Mouse (Mus musculus) retina, postnatal 1 day (tissue): ENCODE results near the gene Cox10.

Experiments used
- DNase-seq: peaks from one replicate; pipeline ENCODE4 v3.0.0-alpha.2; 2012

Cox10 gene

DNA sequence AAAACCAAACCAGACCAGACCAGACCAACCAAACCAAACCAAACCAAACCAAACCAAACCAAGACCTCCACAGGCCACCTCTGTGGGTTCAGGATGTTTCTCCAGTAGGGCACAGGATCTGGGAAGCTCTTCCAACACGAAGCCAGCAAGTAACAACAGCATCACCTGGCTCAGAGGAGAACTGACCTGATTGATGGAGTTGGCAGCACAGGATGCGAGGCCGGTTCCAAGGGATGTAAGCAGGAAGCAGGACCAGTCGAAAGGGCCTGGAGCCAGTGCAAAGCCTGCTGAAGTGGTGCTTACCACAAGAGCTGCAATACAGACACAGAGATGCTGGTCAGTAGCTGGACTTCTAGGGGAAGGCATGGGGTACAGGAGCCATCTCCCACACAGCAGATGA lies 34.2 kb downstream of the Cox10 start:
- DNase-seq: no peak

DNA sequence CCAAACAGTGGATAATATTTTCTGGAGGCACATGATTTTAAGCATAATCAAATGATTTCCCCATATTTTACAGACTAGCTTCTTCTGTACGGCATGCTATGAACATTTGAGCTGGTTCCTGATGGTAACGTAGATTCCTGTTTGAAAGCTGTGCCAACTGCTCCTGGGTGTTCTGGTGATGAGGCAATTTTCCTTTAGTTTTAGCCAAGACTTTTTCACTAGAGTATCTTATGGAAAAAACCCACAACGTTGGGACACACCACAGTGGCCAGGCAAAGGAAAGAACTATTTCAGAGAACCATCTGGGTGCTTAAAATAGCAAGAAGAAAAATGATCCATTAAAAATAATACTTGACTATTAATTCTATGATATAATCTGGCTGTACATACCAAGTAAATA lies 35.2 kb downstream of the Cox10 start:
- DNase-seq: no peak

DNA sequence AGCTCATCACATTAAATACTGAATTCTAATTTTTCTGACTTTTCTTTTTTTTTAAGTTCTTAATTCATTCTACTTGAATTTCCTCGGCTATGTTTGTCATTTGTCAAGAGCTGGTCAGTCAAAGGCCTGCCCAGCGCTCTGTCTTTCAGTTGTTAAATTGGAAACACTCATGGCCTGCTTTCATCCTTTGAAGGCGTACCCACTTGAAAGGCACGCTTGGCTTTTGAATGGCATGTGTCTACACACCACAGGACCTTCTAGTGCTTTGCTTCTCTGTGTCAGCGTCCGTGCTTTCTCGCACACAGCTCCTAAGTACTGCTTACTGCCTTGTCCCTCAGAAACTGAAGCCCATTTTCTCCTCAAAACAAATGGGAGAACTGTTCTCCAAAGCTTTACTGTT lies 38.0 kb downstream of the Cox10 start:
- DNase-seq: no peak

DNA sequence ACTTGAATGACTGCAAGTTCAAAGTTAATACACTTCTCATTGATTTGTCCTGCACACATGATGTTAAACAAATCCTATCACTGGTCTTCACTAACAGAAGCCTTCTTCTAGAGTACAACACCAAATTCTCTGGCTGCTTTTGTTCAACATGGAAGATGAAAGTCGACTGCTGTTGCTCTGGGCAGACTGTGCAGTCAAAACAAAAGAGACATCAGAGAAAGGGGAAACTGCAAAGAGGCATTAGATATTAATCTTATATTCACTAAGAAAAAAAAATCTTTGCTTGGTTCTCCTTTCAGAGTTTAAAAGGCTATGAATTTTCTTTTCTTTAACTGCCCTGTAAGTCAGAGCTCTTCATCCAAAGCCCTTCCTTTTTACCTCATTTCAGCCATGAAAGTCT lies 39.7 kb downstream of the Cox10 start:
- no peak for DNase-seq

DNA sequence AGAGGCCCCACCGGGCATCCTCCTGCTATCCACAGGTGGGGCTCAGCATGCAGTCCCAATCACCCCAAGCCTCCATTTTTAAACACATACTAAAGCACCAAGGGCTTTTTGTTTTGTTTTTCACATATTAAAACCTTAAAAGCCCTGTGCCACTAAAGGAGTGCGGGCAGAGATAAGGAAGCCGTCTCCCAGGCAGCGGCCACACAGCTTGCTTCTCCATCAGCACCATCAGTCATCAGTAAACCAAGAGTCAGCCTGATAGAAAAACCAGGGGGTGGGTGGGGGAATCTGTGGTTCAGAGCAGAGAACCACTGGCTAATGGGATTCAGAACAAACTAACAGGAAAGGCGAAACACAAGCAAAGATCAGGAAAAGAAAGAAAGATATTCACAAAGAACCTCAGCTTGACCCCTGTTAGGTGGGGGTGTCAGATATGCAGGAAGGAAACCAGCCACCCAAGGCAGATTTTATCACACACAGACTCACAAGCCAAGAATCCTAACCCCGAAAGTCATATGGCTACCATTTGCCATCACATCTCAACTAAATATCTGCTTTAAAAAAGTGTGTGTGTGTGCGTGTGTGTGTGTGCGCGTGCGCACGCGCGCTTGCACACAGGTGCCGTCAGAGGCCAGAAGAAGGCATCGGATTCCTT lies 41.7 kb downstream of the Cox10 start:
- DNase-seq: no peak

DNA sequence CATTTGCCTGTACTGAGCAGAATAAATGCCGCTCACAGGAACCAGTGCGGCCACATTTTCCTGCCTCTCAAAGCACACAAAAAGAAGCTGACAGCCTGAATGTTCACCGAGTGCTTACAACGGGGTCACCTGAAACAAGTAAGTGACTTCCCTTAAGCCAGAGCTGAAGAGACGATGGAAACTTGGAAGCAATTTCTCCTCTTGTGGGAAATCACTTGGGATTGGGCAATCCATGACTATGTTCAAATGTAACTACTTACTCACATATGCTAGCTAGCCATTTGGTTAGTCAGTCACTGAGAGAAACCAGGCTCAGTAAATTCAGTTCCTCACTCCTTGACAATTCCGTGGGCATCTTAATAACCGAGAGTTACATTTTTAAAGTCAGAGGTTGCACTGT lies 43.0 kb downstream of the Cox10 start:
- no peak for DNase-seq

DNA sequence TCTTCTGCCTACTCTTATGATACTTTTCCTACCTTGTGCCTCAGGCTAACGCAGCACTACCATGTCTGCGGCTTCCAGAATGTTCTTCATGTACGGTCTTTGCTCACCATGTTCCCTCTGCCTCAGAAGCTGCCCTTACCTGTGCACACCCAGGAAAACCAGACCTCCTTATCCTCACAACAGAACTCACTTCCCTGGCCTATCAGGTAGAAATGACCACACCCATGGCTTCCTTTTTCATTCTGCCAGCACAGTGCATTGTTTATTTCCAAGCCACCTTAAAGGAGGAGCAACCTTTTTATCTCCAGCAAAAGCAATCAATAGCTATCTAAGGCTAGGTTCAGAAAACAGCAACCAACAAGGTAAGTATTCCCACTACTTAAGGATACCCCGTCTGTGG lies 43.6 kb downstream of the Cox10 start:
- DNase-seq: no peak

DNA sequence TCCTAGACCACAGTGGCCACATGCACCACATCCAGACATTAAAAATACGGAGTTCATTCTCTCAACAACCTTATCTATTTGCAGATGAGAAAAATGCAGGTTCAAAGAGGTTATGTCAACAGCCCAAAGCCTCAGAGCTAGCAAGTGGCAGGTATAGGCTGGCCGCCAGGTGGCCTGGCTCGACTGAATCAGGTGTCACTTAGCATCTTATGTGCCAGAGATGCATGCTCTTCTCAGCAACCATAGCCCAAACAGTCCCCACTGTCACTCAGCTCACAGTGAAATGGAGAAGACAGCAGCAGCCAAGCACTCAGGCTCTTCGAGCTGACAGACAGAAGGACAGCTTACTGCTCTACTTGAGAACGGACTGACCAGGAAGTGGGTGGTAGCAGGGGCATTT lies 44.6 kb downstream of the Cox10 start:
- DNase-seq: no peak

DNA sequence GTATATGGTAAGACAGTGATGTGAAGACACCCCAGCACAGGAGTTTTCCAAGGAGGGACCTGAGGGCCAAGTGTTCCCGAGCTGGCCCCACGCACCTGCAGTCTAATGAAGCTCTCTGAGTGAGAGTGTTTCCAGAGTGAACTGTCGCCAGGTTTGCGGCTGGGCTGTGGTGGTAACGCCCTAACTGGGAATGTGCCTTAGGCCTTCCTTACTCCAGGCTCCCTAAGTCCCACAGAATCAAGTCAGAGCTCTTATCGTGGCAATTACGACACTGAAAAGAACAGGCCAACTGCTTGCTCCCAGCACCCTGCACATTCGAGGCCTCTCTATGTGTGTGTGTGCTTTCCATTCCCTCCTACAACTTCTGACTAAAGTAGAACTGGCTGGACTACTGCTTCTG lies 51.8 kb downstream of the Cox10 start:
- DNase-seq: no peak

DNA sequence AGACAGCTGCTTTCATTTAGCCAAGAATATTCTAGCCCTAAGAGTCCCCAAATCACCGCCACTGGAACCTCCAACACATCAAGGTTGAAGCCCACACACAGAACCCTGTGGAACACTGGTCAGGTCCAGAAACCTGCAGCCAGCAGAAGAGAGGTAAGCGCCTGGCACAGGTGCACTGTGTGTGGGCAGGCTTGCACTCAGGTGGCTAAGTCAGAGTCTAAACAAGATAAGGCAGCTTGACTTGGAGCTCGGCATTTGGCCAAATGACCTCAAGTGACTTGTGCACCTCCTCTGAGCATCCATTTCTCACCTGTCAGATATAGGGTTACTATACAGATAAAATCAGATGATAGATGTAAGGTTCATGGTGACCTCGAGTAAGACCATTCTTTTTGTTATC lies 53.4 kb downstream of the Cox10 start:
- no peak for DNase-seq

DNA sequence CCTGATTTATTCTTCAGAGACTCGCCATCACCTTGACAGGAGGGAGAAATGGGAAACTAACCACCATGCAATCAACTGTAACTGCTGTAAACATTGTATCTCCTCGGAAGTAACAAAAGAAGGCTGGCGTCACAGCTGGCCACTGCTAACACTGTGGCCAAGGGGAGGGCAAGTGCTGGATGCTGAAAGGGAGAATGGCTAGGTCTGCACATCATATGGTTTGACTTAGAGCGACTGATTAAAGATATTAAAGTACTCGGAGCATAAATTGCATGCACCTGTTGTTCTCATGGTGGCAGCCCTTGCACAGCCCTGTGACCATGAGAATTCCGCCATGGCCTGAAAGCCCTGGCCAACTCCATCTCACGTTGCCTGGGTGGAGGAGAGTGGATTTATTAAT lies 54.7 kb downstream of the Cox10 start:
- no peak for DNase-seq

DNA sequence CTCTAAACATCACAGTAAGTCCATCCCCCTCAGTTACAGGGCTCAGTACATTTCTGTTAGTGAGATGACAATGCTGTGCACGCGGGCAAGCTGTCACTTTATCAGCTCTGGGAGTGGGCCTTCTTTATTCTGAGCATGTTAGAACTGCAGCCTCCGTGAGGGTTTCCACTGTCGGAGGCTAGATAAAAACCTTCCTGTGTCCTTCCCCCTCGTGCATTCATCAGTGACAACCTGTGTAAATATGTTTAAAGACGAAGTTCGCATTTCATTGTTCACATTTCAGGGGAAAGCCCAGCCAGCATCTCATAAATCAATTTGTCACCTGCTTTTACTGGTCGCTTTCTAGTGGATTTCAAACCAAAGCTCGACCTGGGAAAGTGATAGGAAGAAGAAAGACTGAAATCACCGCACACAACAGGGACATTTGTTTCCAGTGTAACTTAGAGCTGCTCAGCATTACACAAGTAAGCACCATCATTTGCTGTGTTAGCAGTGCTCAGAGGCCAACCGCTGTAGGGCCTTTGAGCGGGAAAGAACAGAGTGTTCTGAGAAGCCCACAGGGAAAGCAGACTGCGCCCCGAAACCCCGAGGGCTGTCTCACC lies 55.8 kb downstream of the Cox10 start:
- peak; percentile 28 for DNase-seq

DNA sequence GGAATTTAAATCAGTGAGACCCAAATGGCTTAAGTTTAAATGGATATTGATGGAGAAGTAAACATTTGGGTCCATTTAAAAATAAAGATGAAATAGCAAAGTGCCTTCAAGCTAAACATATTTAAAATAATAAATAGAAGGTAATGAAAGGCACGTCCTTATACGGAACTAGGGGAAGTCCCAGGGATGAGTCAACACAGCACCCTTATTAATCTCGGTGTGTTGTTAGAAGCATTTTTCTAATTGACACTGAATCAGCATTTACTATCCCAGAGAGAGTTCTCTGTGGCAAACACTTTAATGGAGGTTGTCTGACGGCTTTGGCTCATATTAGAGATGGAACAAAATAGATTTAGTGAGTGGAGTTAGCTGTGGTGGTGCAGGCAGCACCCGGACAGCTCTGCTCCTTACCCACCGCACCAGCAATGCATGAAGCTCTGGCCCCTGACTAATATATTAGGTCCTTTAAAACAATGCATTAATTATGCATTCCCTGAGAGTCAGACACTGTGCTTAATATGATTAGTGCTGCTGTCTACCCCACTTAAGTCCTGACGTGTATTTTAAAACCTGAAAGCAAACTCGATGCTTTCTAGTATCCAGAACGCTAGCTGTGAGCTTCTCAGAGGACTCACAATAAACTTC lies 56.7 kb downstream of the Cox10 start:
- DNase-seq: peak; percentile 74

DNA sequence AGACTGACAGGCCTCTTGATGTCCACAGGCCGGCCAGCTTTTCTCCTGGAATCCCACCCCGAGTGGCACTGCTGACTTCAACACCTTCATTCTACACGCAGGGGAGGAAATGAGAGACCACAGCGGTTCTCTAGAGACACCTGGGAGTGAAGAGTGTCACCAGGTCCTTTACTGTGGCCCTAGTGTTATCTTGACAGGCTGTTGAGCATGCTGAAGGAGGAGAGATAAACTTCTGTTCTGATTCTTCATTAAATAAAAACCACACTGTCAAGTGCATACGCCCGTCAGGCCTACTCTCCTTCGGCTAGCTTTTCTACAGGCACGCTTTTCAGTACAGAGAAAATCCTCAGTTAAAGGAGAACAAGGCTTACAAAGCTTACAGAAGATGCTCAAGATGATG lies 60.0 kb downstream of the Cox10 start:
- no peak for DNase-seq

DNA sequence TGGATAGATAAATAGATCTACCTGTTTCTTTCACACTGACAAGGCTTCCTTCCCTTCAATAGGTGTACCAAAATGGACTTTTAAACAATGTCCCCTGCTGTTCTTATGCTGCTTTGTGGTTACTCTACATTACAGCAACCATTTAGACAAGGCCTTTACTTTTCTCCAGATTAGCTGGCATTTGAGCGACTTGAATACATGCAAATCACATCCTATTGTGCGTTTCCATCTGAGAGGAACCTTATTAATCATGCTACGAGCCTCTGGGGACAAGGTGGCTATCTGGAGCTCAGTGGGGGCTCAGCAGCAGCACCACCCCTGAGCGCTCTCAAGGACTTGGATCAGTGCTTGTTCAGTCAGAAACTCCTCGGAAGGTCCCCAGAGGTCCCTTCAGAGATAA lies 61.1 kb downstream of the Cox10 start:
- no peak for DNase-seq

DNA sequence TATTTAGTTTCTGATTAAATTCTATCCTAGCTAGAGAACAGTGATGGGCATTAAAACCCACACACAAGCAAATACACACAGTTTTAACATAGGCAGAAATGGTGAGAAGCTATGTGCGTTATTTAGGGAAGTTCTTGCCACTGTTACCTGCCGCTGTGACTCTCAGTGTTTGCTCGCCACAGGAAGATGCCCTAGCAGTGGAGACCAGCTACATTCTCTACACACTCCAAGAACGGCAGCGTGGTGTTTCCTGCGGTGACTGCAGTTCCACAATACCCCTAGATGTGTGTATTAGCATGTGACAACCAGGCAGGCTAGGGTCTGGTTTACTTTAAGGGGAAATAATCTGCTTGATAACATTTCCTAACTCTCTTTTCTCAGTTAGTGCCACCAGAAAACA lies 64.0 kb downstream of the Cox10 start:
- no peak for DNase-seq

DNA sequence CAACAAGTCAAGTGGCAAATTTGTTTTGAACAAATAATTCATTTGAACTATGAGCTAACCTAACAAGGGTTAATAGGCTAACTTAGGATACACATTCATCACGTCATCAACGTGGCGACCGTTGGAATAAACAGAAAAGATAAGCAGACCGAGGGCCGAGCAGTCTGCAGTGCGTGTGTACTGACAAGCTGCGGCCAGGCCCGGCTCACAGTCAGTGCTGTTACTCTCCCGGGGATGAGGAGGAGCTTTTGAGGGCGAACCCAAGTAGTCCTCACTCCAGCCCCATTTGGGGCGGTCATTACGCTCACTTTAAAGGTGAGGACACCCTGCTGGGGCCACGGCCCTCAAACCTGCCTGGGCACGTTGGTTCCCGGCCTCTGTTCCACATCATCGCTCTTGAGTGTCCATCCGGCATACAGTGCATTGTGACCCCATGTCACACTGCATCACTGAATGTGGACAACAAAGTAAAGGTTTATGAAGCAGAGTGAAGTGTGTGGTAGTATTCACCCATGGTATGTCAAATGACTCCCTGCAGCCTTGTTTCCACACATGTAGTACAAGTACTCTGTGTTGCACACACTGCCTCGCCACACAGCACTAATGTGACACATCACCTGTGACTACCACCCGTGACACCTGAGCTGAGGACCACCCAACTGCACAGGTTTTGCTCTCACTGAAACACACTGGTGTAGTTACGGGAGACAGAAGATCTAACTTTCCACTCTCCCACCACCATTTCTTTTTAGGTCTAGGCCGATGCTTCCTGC lies 68.4 kb downstream of the Cox10 start:
- peak; percentile 61 for DNase-seq

DNA sequence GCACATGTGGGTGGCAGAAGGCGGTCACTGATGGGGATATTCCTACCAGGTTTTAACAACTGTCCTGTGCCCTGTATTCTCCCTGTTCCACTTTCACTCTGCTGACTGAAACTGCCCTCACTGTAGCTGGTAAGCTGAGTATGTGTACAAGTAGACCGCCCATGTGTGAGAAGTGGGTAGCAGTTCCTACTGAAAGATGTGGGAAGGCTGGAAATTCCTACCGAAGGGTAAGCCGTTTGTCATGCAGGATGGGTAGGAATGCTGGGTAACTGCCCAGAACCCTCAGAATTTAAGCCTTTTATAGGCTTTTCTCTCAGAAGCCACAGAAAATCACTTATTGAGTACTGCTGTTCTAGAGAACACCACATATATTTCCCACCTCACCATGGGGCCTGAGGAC lies 75.1 kb downstream of the Cox10 start:
- DNase-seq: no peak

DNA sequence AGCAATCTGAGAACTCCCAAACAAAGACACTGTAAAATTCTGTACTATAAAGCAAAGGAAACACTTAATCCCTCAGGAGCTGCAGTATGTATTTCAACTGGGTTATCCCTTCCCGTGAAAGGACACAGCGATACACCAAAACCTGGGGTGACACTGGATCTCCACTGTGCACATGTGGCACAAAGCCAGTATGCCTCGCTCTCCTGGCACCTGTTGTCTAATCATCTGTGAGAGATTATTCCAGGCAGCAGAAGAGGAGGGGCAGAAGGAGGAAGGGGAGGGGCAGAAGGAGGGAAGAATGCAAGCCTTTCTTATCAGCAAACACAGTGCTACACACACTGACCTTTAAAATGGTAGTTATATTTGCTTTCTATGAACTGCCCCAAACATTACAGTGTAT lies 75.8 kb downstream of the Cox10 start:
- no peak for DNase-seq

DNA sequence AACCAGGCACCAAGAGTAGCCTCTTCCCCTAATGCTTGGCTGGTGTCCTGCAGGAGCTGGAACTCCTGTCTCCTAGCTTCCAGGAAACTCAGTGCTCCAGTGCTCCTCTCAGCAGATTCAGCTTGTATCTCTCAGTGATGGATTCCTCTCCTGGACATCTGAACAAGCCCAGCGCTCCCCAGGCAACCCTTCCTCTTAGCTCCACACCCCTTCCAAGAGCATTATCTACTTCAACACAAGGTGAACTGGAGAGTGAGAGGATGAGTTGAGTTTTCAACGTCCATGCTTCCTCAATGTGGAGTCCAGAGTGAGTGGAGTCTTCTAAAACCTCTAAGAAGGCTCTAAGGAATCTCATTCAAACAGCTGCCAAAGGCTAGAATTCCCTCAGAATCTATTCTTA lies 76.6 kb downstream of the Cox10 start:
- no peak for DNase-seq

DNA sequence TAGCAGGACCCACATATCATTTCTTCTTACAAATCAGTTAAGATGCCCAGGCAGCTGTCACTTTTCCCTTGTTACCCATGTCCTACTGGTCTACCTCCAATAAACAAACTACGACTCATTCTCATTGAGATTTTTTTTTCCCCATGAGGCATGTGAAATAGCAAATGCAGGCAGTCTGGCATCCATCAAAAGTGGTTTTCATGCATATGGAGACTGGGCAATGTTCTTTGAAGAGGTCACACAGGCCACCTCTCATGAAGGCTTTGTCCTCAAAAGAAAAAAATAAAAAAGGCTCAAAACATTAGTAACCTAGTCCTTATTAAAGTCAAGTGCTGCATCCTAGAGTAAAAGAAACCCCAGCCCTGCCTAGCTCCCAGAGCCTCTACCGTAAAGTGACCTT lies 78.2 kb downstream of the Cox10 start:
- no peak for DNase-seq

DNA sequence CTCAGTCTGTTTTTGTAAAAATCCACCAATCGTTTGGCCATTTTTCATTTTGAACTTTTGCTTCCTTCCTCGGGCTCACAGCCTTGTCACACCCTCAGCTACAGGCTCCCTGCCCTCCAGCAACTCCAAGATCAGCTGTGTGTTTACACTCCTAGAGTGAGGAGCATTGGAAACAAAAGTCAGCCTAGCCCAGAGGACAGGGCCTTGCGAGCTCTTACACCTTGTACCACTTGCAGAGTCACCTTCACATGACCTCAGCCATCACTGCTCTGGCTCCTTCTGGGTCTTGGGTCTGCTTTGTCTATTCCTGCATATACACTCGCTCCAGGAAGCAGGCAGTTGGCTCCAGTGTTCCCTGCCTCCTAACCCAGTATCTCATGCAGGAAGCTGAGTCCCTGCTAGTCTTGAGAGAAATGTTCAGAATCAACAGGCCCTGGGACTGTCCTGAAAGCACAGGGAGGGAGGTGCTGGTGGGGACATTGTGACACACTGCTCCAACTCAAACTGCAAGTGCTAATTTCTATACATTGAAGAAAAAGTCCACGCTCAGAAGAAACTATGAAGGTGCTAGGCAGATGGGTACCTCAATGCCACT lies 79.0 kb downstream of the Cox10 start:
- no peak for DNase-seq

DNA sequence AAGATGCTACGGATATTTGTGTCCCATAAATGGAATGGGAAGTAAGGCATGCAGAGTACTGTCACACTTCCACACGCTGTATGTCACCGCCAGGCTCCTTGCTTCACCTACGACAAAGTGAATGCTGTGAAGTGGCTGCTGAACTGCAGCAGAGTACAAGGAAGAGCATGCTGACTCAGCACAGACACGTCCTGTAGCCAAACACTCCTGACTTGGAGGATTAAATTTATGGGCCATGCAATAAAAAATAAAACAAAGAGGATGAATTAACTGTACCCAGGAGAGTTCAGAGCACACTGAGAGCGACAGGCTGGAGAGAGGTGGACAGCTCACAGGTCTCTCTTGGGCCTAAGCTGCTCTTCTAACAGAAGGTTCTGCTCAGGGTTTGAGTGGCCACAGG lies 79.8 kb downstream of the Cox10 start:
- no peak for DNase-seq

DNA sequence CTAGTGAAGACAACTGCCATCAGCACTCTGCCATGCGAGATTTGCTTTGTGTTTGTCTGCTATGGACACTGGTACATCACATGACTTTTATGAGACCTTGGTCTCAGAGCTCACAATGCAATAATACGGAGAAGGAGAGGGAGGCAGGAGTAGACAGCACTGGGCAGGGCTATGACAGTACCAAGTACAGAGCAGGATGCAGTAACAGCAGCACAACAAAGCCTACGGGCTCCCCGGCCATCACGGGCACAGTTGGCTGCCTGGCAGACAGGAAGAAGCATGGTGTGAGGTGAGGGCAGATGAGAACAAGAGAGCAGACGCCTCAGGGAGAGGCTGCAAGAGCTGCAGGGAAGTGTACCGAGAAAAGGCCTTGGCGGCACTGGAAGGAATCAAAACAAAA lies 87.3 kb downstream of the Cox10 start:
- no peak for DNase-seq
